Mouse (Mus musculus): ENCODE measurements around the gene Ccdc8. TPM values are rescaled to one million over a fixed set of nuclear protein-coding genes. Genes with fewer than 3 reads are reported as not detected.

Ccdc8 gene
- total and polyA plus RNA-seq, 3 experiments = 0.11 TPM; not detected in 2

DNA sequence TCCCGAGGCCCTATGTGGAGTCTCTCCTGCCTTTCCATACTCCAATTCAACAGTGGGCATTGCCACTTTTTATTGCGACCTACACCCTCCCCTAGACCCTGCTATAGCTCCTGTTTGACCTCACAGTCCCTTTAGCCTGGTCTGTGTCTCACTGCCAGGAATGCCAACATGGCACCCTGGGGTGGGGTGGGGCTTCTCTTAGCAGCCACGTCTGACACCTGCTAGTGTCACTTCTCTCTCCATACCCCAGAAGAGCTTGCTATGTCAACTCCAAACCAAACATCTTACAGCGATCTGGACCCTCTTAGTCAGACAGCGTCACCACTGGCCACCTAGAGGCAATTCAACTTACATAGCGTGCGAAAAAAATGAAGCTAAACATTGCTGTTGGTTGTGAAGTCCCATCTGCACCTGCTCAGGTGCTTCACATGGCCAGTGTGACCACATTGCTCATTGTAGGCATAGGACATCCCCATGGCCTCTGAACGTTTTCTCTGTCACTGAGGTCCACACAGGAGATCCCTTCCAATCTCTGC, 43.5 kb upstream of the Ccdc8 start:
- no peak for DNase-seq (ENCODE audit: low read depth, low spot score)
- Histone ChIP-seq H3K4me1 (ENCODE audit: control insufficient read depth in 1 of 2, insufficient read depth in 2 of 2, low read length in 2 of 2) (peaks cover 0 to 5% of the 10 kb centered on the region in 2 experiments; a peak in 1 of 4 replicates), H3K27me3 (ENCODE audit: control insufficient read depth in 1 of 2, insufficient read depth in 2 of 2, low read length in 2 of 2) (no peaks in the 10 kb centered on the region), H3K9me3 (replicated peaks; ENCODE audit: insufficient read depth, low read length) (no peaks in the 10 kb centered on the region), H3K4me3 (ENCODE audit: control insufficient read depth in 1 of 2, insufficient read depth in 1 of 2, low read depth in 2 of 2, low read length in 2 of 2) (no peak overlapping the region), H3K36me3 (ENCODE audit: control insufficient read depth in 1 of 2, insufficient read depth in 2 of 2, low read length in 2 of 2) (no peaks in the 10 kb centered on the region; a peak in 1 of 4 replicates), H3K27ac (ENCODE audit: control insufficient read depth, low read depth, low read length) (no peak overlapping the region), H3K9ac (ENCODE audit: control insufficient read depth, low read depth, low read length, poor library complexity, severe bottlenecking) (no peak overlapping the region), H3K79me2 (ENCODE audit: control insufficient read depth, insufficient read depth, low read length, poor library complexity) (no peaks in the 10 kb centered on the region; the same call in 1 of the 2 replicates)
- TF ChIP-seq ZNF384 (IDR thresholded peaks at IDR 0.05; ENCODE audit: low read depth, low read length) = no peak
- no peak for TF ChIP-seq KAT2A (conservative IDR thresholded peaks at IDR 0.05; ENCODE audit: low read depth, low read length)
- no peak for TF ChIP-seq GABPA (IDR thresholded peaks at IDR 0.05; ENCODE audit: low read depth, low read length)
- TF ChIP-seq RAD21 (IDR thresholded peaks at IDR 0.05; ENCODE audit: low read depth, low read length) = no peak
- TF ChIP-seq TCF12 (IDR thresholded peaks at IDR 0.05; ENCODE audit: low read depth, low read length) = no peak
- no peak for TF ChIP-seq POLR2AphosphoS2 (IDR thresholded peaks at IDR 0.05; ENCODE audit: low read length)
- TF ChIP-seq MXI1 (IDR thresholded peaks at IDR 0.05; ENCODE audit: low read depth, low read length) = no peak
- no peak for TF ChIP-seq NRF1 (IDR thresholded peaks at IDR 0.05; ENCODE audit: insufficient read depth, low read depth, low read length, poor library complexity, severe bottlenecking)
- TF ChIP-seq USF1 (IDR thresholded peaks at IDR 0.05; ENCODE audit: low read depth, low read length) = no peak
- no peak for TF ChIP-seq CHD1 (IDR thresholded peaks at IDR 0.05; ENCODE audit: low read depth, low read length)
- no peak for TF ChIP-seq GATA1 (IDR thresholded peaks at IDR 0.05; ENCODE audit: low read depth, low read length)
- TF ChIP-seq TBP (IDR thresholded peaks at IDR 0.05; ENCODE audit: low read depth, low read length) = no peak
- TF ChIP-seq E2F4 (IDR thresholded peaks at IDR 0.05; ENCODE audit: borderline replicate concordance, low read depth, low read length) = no peak
- no peak for TF ChIP-seq MAX (IDR thresholded peaks at IDR 0.05; ENCODE audit: low read length)
- no peak for TF ChIP-seq SIN3A (IDR thresholded peaks at IDR 0.05; ENCODE audit: low read length)

DNA sequence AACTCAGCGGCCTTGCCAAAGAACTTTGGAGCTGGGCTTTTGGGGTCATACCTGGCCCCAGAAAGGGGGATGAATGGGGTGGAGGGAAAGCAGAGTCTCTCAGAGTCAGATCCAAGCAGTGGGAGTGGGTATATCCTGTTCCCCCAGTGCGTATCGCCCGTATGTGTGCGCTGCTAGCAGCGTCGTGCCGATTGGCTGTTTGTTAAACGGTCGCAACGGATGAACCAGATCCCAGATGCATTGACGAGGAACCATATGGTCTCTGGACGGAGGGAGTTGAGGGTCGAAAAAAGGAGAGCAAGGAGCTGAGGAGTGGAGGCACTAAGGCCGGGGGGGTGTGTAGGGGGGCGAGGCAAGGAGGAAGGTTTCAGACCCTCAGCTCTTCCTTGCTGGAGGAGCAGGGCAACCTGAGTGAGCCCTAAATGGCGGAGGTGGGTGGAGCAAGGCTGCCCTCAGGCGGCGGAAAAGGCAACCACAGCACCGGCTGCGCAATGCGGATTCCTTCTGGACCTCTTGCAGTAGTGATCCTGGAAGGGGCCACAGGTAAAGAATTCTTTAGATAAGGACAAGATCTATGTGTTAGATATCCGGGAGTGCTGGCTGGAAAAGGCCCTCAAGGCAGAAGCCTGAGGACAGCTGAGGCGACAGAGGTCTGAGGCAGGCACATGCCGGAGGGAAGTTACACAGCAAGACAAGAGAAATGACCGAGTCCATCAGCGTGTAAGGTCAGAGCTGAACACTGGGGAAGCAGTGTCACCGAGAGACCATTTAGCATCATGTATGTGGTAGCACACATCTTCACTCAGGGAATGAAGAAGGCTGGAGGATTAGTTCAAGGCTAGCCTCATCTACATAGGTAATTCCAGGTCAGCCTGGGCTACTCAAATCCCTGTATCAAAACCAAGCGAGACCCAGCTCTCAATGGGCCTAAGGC, 42.3 kb upstream of the Ccdc8 start:
- Histone ChIP-seq H3K4me1 (ENCODE audit: control insufficient read depth in 1 of 2, insufficient read depth in 2 of 2, low read length in 2 of 2) (peaks cover 0 to 5% of the 10 kb centered on the region in 2 experiments; a peak in 1 of 4 replicates), H3K36me3 (ENCODE audit: control insufficient read depth in 1 of 2, insufficient read depth in 2 of 2, low read length in 2 of 2) (no peaks in the 10 kb centered on the region; a peak in 1 of 4 replicates), H3K4me3 (ENCODE audit: control insufficient read depth in 1 of 2, insufficient read depth in 1 of 2, low read depth in 2 of 2, low read length in 2 of 2) (peak overlapping the region; percentile 59 to 60), H3K27ac (ENCODE audit: control insufficient read depth, low read depth, low read length) (peak overlapping the region; percentile 31), H3K79me2 (ENCODE audit: control insufficient read depth, insufficient read depth, low read length, poor library complexity) (no peaks in the 10 kb centered on the region; the same call in 1 of the 2 replicates), H3K9ac (ENCODE audit: control insufficient read depth, low read depth, low read length, poor library complexity, severe bottlenecking) (peak overlapping the region; percentile 63), H3K9me3 (replicated peaks; ENCODE audit: insufficient read depth, low read length) (no peaks in the 10 kb centered on the region), H3K27me3 (ENCODE audit: control insufficient read depth in 1 of 2, insufficient read depth in 2 of 2, low read length in 2 of 2) (no peaks in the 10 kb centered on the region)
- peak; percentile 89 for DNase-seq (ENCODE audit: low read depth, low spot score)
- no peak for TF ChIP-seq CHD1 (IDR thresholded peaks at IDR 0.05; ENCODE audit: low read depth, low read length)
- TF ChIP-seq MAX (IDR thresholded peaks at IDR 0.05; ENCODE audit: low read length) = peak; percentile 11; the same call in 1 of the 2 replicates
- TF ChIP-seq NRF1 (IDR thresholded peaks at IDR 0.05; ENCODE audit: insufficient read depth, low read depth, low read length, poor library complexity, severe bottlenecking) = no peak
- no peak; the same call in 1 of the 2 replicates for TF ChIP-seq ZMIZ1 (IDR thresholded peaks at IDR 0.05; ENCODE audit: low read depth, low read length)
- TF ChIP-seq USF1 (IDR thresholded peaks at IDR 0.05; ENCODE audit: low read depth, low read length) = no peak
- TF ChIP-seq GABPA (IDR thresholded peaks at IDR 0.05; ENCODE audit: low read depth, low read length) = no peak
- no peak for TF ChIP-seq MXI1 (IDR thresholded peaks at IDR 0.05; ENCODE audit: low read depth, low read length)
- no peak for TF ChIP-seq MAFK (IDR thresholded peaks at IDR 0.05; ENCODE audit: borderline replicate concordance, low read depth, low read length)
- TF ChIP-seq ZNF384 (IDR thresholded peaks at IDR 0.05; ENCODE audit: low read depth, low read length) = no peak
- TF ChIP-seq GATA1 (IDR thresholded peaks at IDR 0.05; ENCODE audit: low read depth, low read length) = no peak
- no peak for TF ChIP-seq JUND (IDR thresholded peaks at IDR 0.05; ENCODE audit: low read depth, low read length)
- TF ChIP-seq KAT2A (conservative IDR thresholded peaks at IDR 0.05; ENCODE audit: low read depth, low read length) = no peak
- no peak for TF ChIP-seq TAL1 (IDR thresholded peaks at IDR 0.05; ENCODE audit: low read length)
- no peak for TF ChIP-seq CHD2 (IDR thresholded peaks at IDR 0.05; ENCODE audit: low read length)
- no peak for TF ChIP-seq UBTF (IDR thresholded peaks at IDR 0.05; ENCODE audit: borderline replicate concordance, insufficient read depth, low read depth, low read length)
- TF ChIP-seq MYC (IDR thresholded peaks at IDR 0.05; ENCODE audit: low read depth, low read length) = no peak
- TF ChIP-seq TCF12 (IDR thresholded peaks at IDR 0.05; ENCODE audit: low read depth, low read length) = no peak
- TF ChIP-seq MYB (IDR thresholded peaks at IDR 0.05; ENCODE audit: low read depth, low read length) = peak; percentile 96
- TF ChIP-seq BHLHE40 (IDR thresholded peaks at IDR 0.05; ENCODE audit: borderline replicate concordance, low read depth, low read length) = no peak
- peak; percentile 56 for TF ChIP-seq SMC3 (IDR thresholded peaks at IDR 0.05; ENCODE audit: low read depth, low read length)
- TF ChIP-seq POLR2A (IDR thresholded peaks at IDR 0.05; ENCODE audit: control insufficient read depth in 1 of 2, insufficient read depth in 1 of 2, low read depth in 1 of 2, low read length in 2 of 2, poor library complexity in 1 of 2) = peak; percentile 41 to 55; a peak in 3 of 4 replicates
- TF ChIP-seq EP300 (IDR thresholded peaks at IDR 0.05; ENCODE audit: low read depth in 1 of 2, low read length in 2 of 2) = peak in 1 of 2 experiments; percentile 2; a peak in 1 of 4 replicates
